Mouse (Mus musculus): Measurements from ENCODE around the gene Tmem135.

DNA sequence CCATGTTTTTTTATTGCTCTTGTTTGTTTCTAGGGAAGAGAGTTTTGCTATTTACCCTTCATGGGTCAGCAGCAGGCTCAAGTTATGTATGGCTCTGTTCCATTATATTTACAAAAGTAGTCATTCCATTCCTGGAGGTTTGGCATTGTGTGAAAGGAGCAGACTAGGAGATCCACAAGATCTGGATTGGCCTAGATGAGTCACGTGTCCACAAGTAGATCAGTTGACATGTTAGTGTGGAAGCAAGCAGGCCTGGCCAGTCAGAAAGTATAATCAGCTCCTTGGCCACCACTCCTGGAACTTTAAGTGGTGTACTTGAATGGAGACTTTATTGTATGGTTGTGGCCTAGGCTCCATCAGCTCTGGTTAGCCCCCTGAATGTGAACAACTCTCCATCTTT, 25.3 kb upstream of the Tmem135 start:
- TF ChIP-seq CTCF (IDR thresholded peaks at IDR 0.05; ENCODE audit: extremely low read depth, insufficient read length, insufficient replicate concordance, low read depth, low read length) (no peak), POLR2A (IDR thresholded peaks at IDR 0.05; ENCODE audit: low read depth, low read length) (no peak)

Measured in small intestine, adult 2 months (tissue).